Mouse (Mus musculus): ENCODE measurements around the gene Etl4. TPM values are rescaled to one million over a fixed set of nuclear protein-coding genes. Genes with fewer than 3 reads are reported as not detected.

Gene Etl4
- total and polyA plus RNA-seq, 3 experiments: not detected

GRCm38 (mm10) chr2:20735444-20735843, 825.9 kb downstream of the Etl4 start:
- no peak overlapping the region for H3K27ac ChIP-seq (ENCODE audit: control insufficient read depth, low read depth, low read length)
- no peak overlapping the region for H3K9ac ChIP-seq (ENCODE audit: control insufficient read depth, low read depth, low read length, poor library complexity, severe bottlenecking)
- no peak overlapping the region for H3K4me3 ChIP-seq (ENCODE audit: control insufficient read depth in 1 of 2, insufficient read depth in 1 of 2, low read depth in 2 of 2, low read length in 2 of 2)
- no peak for TF ChIP-seq TCF12 (IDR thresholded peaks at IDR 0.05; ENCODE audit: low read depth, low read length)
- no peak for TF ChIP-seq MYC (IDR thresholded peaks at IDR 0.05; ENCODE audit: low read depth, low read length)
- TF ChIP-seq POLR2A (IDR thresholded peaks at IDR 0.05; ENCODE audit: control insufficient read depth in 1 of 2, insufficient read depth in 1 of 2, low read depth in 1 of 2, low read length in 2 of 2, poor library complexity in 1 of 2): no peak
- no peak for TF ChIP-seq UBTF (IDR thresholded peaks at IDR 0.05; ENCODE audit: borderline replicate concordance, insufficient read depth, low read depth, low read length)
- TF ChIP-seq MEF2A (IDR thresholded peaks at IDR 0.05; ENCODE audit: extremely low read depth, insufficient replicate concordance, low read depth, low read length, poor library complexity, severe bottlenecking): no peak
- TF ChIP-seq USF2 (IDR thresholded peaks at IDR 0.05; ENCODE audit: borderline replicate concordance in 1 of 2, insufficient read depth in 1 of 2, low read depth in 1 of 2, low read length in 2 of 2): no peak
- no peak for TF ChIP-seq E2F4 (IDR thresholded peaks at IDR 0.05; ENCODE audit: borderline replicate concordance, low read depth, low read length)
- TF ChIP-seq TBP (IDR thresholded peaks at IDR 0.05; ENCODE audit: low read depth, low read length): no peak
- TF ChIP-seq SMC3 (IDR thresholded peaks at IDR 0.05; ENCODE audit: low read depth, low read length): no peak
- TF ChIP-seq RAD21 (IDR thresholded peaks at IDR 0.05; ENCODE audit: low read depth, low read length): no peak
- no peak for TF ChIP-seq CHD1 (IDR thresholded peaks at IDR 0.05; ENCODE audit: low read depth, low read length)
- no peak for TF ChIP-seq POLR2AphosphoS5 (IDR thresholded peaks at IDR 0.05; ENCODE audit: borderline replicate concordance, low read depth, low read length)
- TF ChIP-seq ZKSCAN1 (IDR thresholded peaks at IDR 0.05; ENCODE audit: low read depth, low read length): no peak
- no peak for TF ChIP-seq BHLHE40 (IDR thresholded peaks at IDR 0.05; ENCODE audit: borderline replicate concordance, low read depth, low read length)
- no peak for TF ChIP-seq ETS1 (IDR thresholded peaks at IDR 0.05; ENCODE audit: low read depth, low read length)
- TF ChIP-seq JUND (IDR thresholded peaks at IDR 0.05; ENCODE audit: low read depth, low read length): no peak
- no peak for TF ChIP-seq MXI1 (IDR thresholded peaks at IDR 0.05; ENCODE audit: low read depth, low read length)
- H3K27me3 ChIP-seq (ENCODE audit: control insufficient read depth in 1 of 2, insufficient read depth in 2 of 2, low read length in 2 of 2): no peaks in the 10 kb centered on the region
- H3K36me3 ChIP-seq (ENCODE audit: control insufficient read depth in 1 of 2, insufficient read depth in 2 of 2, low read length in 2 of 2): no peaks in the 10 kb centered on the region
- no peaks in the 10 kb centered on the region for H3K79me2 ChIP-seq (ENCODE audit: control insufficient read depth, insufficient read depth, low read length, poor library complexity)
- DNase-seq (ENCODE audit: low read depth, low spot score): no peak
- no peaks in the 10 kb centered on the region for H3K4me1 ChIP-seq (ENCODE audit: control insufficient read depth in 1 of 2, insufficient read depth in 2 of 2, low read length in 2 of 2)
- H3K9me3 ChIP-seq (replicated peaks; ENCODE audit: insufficient read depth, low read length): no peaks in the 10 kb centered on the region

- H3K27me3 ChIP-seq (ENCODE audit: control insufficient read depth in 1 of 2, insufficient read depth in 2 of 2, low read length in 2 of 2): no peaks in the 10 kb centered on the region
- H3K4me3 ChIP-seq (ENCODE audit: control insufficient read depth in 1 of 2, insufficient read depth in 1 of 2, low read depth in 2 of 2, low read length in 2 of 2): no peak overlapping the region
- H3K9ac ChIP-seq (ENCODE audit: control insufficient read depth, low read depth, low read length, poor library complexity, severe bottlenecking): no peak overlapping the region
- no peaks in the 10 kb centered on the region for H3K36me3 ChIP-seq (ENCODE audit: control insufficient read depth in 1 of 2, insufficient read depth in 2 of 2, low read length in 2 of 2)
- no peak overlapping the region for H3K27ac ChIP-seq (ENCODE audit: control insufficient read depth, low read depth, low read length)
- TF ChIP-seq UBTF (IDR thresholded peaks at IDR 0.05; ENCODE audit: borderline replicate concordance, insufficient read depth, low read depth, low read length) (no peak), EP300 (IDR thresholded peaks at IDR 0.05; ENCODE audit: low read depth in 1 of 2, low read length in 2 of 2) (no peak)
- no peak for DNase-seq (ENCODE audit: low read depth, low spot score)
- H3K9me3 ChIP-seq (replicated peaks; ENCODE audit: insufficient read depth, low read length): no peaks in the 10 kb centered on the region
- H3K79me2 ChIP-seq (ENCODE audit: control insufficient read depth, insufficient read depth, low read length, poor library complexity): no peaks in the 10 kb centered on the region
- H3K4me1 ChIP-seq (ENCODE audit: control insufficient read depth in 1 of 2, insufficient read depth in 2 of 2, low read length in 2 of 2): no peaks in the 10 kb centered on the region
Measured at GRCm38 (mm10) chr2:20736324-20737015, 826.9 kb downstream of the Etl4 start.
